Mouse (Mus musculus) left cerebral cortex, postnatal 25 days (tissue): ENCODE data around the gene Prkacb. TPM values are rescaled to one million over a fixed set of nuclear protein-coding genes. Genes with fewer than 3 reads are reported as not detected.

Source experiments
- DNase-seq, 2 experiments: peaks; one replicate each; pipeline ENCODE4 v3.0.0; 2022; ENCODE audit warnings: low spot score in 2 of 2, mixed read lengths in 1 of 2
- intact Hi-C: fragments of 180-260 bp; cut with DNase I; formaldehyde crosslinking; loops from one replicate; pipeline ENCODE4 v1.15.1; 2025
- total RNA-seq, 2 experiments: library from RNA; stranded (reverse); gene quantifications; 2 replicates each; pipeline ENCODE4 v1.2.3; 2021

The Prkacb gene
- total RNA-seq, 2 experiments from 2014 or later, result 460 to 559 TPM

GRCm38 (mm10) chr3:146684811-146685675 is 127.7 kb downstream of the Prkacb start, which contains the start of gene Samd13:
Gene Samd13, minus strand, starts transcription at chr3:146685592.
- intact Hi-C loops, result loop anchor here (5.0 kb wide), 1 partner anchor 82 kb away; no protein-coding TSS in a partner anchor
- peak in 1 of 2 experiments; percentile 52 for DNase-seq

GRCm38 (mm10) chr3:146683095-146683494 is 129.7 kb downstream of the Prkacb start:
- intact Hi-C loops, result no loop called here

GRCm38 (mm10) chr3:146682140-146682651 is 130.6 kb downstream of the Prkacb start:
- intact Hi-C loops, result no loop called here
- peak; percentile 66 to 80 for DNase-seq

More at GRCm38 (mm10) chr3:146683095-146683494, 129.7 kb downstream of the Prkacb start:
- no peak for DNase-seq

GRCm38 (mm10) chr3:146681696-146682095 is 131.1 kb downstream of the Prkacb start:
- intact Hi-C loops, result no loop called here

GRCm38 (mm10) chr3:146680625-146681024 is 132.2 kb downstream of the Prkacb start:
- intact Hi-C loops, result no loop called here
- no peak for DNase-seq

More at GRCm38 (mm10) chr3:146681696-146682095, 131.1 kb downstream of the Prkacb start:
- no peak for DNase-seq

- intact Hi-C loops, result no loop called here
- no peak for DNase-seq
These were observed 133.1 kb downstream of the Prkacb start for GRCm38 (mm10) chr3:146679646-146680045.

Other genes starting within 250 kb of the Prkacb start
- gene Uox, start 242.6 kb downstream of the Prkacb start, total RNA-seq, result under 1 TPM; 0.39 to 0.80 TPM
- gene Dnase2b, start 197.4 kb downstream of the Prkacb start, total RNA-seq, result not detected
- gene 4930503B20Rik, start 161.7 kb downstream of the Prkacb start, total RNA-seq, result under 1 TPM in 1 of 2 experiments, not detected in 1; 0.37 TPM
- 1 to 10 TPM in 1 of 2 experiments, not detected in 1; 1.1 TPM for gene Samd13, start 127.4 kb downstream of the Prkacb start, total RNA-seq
- gene Ttll7, start 39.4 kb upstream of the Prkacb start, total RNA-seq, result 100 to 1,000 TPM; 175 to 189 TPM